Mouse (Mus musculus) MEL (cell line): ENCODE measurements around the gene Cdc34. TPM values are rescaled to one million over a fixed set of nuclear protein-coding genes. Genes with fewer than 3 reads are reported as not detected.

Source experiments
- DNase-seq: peaks from one replicate; pipeline ENCODE4 v3.0.0; 2011; ENCODE audit warnings: low read depth, low spot score
- H3K27ac ChIP-seq: 2 replicates; pipeline ENCODE4 v1.5.1; 2012; ENCODE audit warnings: low read depth, mild to moderate bottlenecking, control low read depth, low read length, moderate library complexity; ENCODE audit not compliant: control insufficient read depth
- H3K27me3 ChIP-seq, 2 experiments: fragments of 150-350 bp in 1 of 2; sonication (generic) in 1 of 2; 2 replicates each; pipeline ENCODE4 v1.6.1; 2012; ENCODE audit warnings: low read length in 2 of 2, mild to moderate bottlenecking in 2 of 2, improper control_type of control experiment in 1 of 2, moderate library complexity in 1 of 2; ENCODE audit not compliant: insufficient read depth in 2 of 2, control insufficient read depth in 1 of 2
- H3K36me3 ChIP-seq, 2 experiments: 2 replicates each; pipeline ENCODE4 v1.6.1; 2012 to 2014; ENCODE audit warnings: low read length in 2 of 2, improper control_type of control experiment in 1 of 2, inconsistent platforms in 1 of 2, mild to moderate bottlenecking in 1 of 2; ENCODE audit not compliant: insufficient read depth in 2 of 2, control insufficient read depth in 1 of 2
- H3K4me1 ChIP-seq, 2 experiments: fragments of 150-350 bp in 1 of 2; sonication (generic) in 1 of 2; 2 replicates each; pipeline ENCODE4 v1.6.1; 2012; ENCODE audit warnings: low read length in 2 of 2, improper control_type of control experiment in 1 of 2, mild to moderate bottlenecking in 1 of 2; ENCODE audit not compliant: insufficient read depth in 2 of 2, control insufficient read depth in 1 of 2
- H3K4me3 ChIP-seq, 2 experiments: fragments of 150-350 bp in 1 of 2; sonication (generic) in 1 of 2; 2 replicates each; pipeline ENCODE4 v1.5.1; 2012; ENCODE audit warnings: low read depth in 2 of 2, low read length in 2 of 2, mild to moderate bottlenecking in 2 of 2, moderate library complexity in 2 of 2, control low read depth in 1 of 2, improper control_type of control experiment in 1 of 2; ENCODE audit not compliant: control insufficient read depth in 1 of 2, insufficient read depth in 1 of 2
- H3K79me2 ChIP-seq: 2 replicates; pipeline ENCODE4 v1.6.1; 2012; ENCODE audit warnings: mild to moderate bottlenecking, low read length, moderate library complexity; ENCODE audit not compliant: control insufficient read depth, poor library complexity, insufficient read depth
- H3K9ac ChIP-seq: 2 replicates; pipeline ENCODE4 v1.6.1; 2012; ENCODE audit warnings: low read depth, mild to moderate bottlenecking, control low read depth, low read length, moderate library complexity; ENCODE audit not compliant: control insufficient read depth, poor library complexity, severe bottlenecking
- H3K9me3 ChIP-seq: fragments of 150-350 bp; sonication (generic); replicated peaks from 2 replicates; pipeline ENCODE4 v1.6.1; 2012; ENCODE audit warnings: mild to moderate bottlenecking, low read length, improper control_type of control experiment, moderate library complexity; ENCODE audit not compliant: insufficient read depth
- CHD1 ChIP-seq: IDR thresholded peaks from 2 replicates; pipeline ENCODE4 v1.6.1; 2012; ENCODE audit warnings: low read depth, mild to moderate bottlenecking, inconsistent platforms, low read length, improper control_type of control experiment
- E2F4 ChIP-seq: IDR thresholded peaks from 2 replicates; pipeline ENCODE4 v1.6.1; 2011; ENCODE audit warnings: low read depth, low read length, improper control_type of control experiment, borderline replicate concordance
- ETS1 ChIP-seq: IDR thresholded peaks from 2 replicates; pipeline ENCODE4 v1.6.1; 2012; ENCODE audit warnings: low read depth, mild to moderate bottlenecking, inconsistent platforms, low read length, improper control_type of control experiment, moderate library complexity
- GABPA ChIP-seq: IDR thresholded peaks from 2 replicates; pipeline ENCODE4 v1.6.1; 2012; ENCODE audit warnings: low read depth, mild to moderate bottlenecking, inconsistent platforms, low read length, improper control_type of control experiment, moderate library complexity
- GATA1 ChIP-seq: IDR thresholded peaks from 2 replicates; pipeline ENCODE4 v1.6.1; 2011; ENCODE audit warnings: low read depth, low read length, improper control_type of control experiment
- HCFC1 ChIP-seq: IDR thresholded peaks from 2 replicates; pipeline ENCODE4 v1.6.1; 2012; ENCODE audit warnings: low read depth, mild to moderate bottlenecking, inconsistent platforms, low read length, improper control_type of control experiment, moderate library complexity
- JUND ChIP-seq: IDR thresholded peaks from 2 replicates; pipeline ENCODE4 v1.6.1; 2011; ENCODE audit warnings: low read depth, mild to moderate bottlenecking, improper control_type of control experiment, low read length
- KAT2A ChIP-seq: conservative IDR thresholded peaks from 2 replicates; pipeline ENCODE4 v1.6.1; 2012; ENCODE audit warnings: low read depth, low read length, improper control_type of control experiment, inconsistent platforms
- MAFK ChIP-seq: IDR thresholded peaks from 2 replicates; pipeline ENCODE4 v1.6.1; 2011; ENCODE audit warnings: low read depth, mild to moderate bottlenecking, low read length, improper control_type of control experiment, borderline replicate concordance
- MAX ChIP-seq: IDR thresholded peaks from 2 replicates; pipeline ENCODE4 v1.6.1; 2011; ENCODE audit warnings: low read length, improper control_type of control experiment
- MAZ ChIP-seq: IDR thresholded peaks from 2 replicates; pipeline ENCODE4 v1.6.1; 2012; ENCODE audit warnings: low read depth, mild to moderate bottlenecking, inconsistent platforms, low read length, improper control_type of control experiment
- MYC ChIP-seq: IDR thresholded peaks from 2 replicates; pipeline ENCODE4 v1.6.1; 2011; ENCODE audit warnings: low read depth, mild to moderate bottlenecking, low read length, improper control_type of control experiment, moderate library complexity
- NELFE ChIP-seq: IDR thresholded peaks from 2 replicates; pipeline ENCODE4 v1.6.1; 2011; ENCODE audit warnings: low read depth, low read length, improper control_type of control experiment
- POLR2AphosphoS2 ChIP-seq: IDR thresholded peaks from 2 replicates; pipeline ENCODE4 v1.6.1; 2011; ENCODE audit warnings: low read length, improper control_type of control experiment
- RAD21 ChIP-seq: IDR thresholded peaks from 2 replicates; pipeline ENCODE4 v1.6.1; 2011; ENCODE audit warnings: mild to moderate bottlenecking, low read depth, low read length, improper control_type of control experiment
- RCOR1 ChIP-seq: IDR thresholded peaks from 2 replicates; pipeline ENCODE4 v1.6.1; 2012; ENCODE audit warnings: low read depth, mild to moderate bottlenecking, inconsistent platforms, low read length, improper control_type of control experiment
- TBP ChIP-seq: IDR thresholded peaks from 2 replicates; pipeline ENCODE4 v1.8.0; 2011; ENCODE audit warnings: low read depth, low read length, improper control_type of control experiment
- TCF12 ChIP-seq: IDR thresholded peaks from 2 replicates; pipeline ENCODE4 v1.6.1; 2014; ENCODE audit warnings: low read depth, mild to moderate bottlenecking, inconsistent platforms, low read length, improper control_type of control experiment, moderate library complexity
- UBTF ChIP-seq: IDR thresholded peaks from 2 replicates; pipeline ENCODE4 v1.6.1; 2012; ENCODE audit warnings: low read depth, mild to moderate bottlenecking, inconsistent platforms, low read length, improper control_type of control experiment, moderate library complexity, borderline replicate concordance; ENCODE audit not compliant: insufficient read depth
- USF1 ChIP-seq: IDR thresholded peaks from 2 replicates; pipeline ENCODE4 v1.6.1; 2014; ENCODE audit warnings: low read depth, mild to moderate bottlenecking, inconsistent platforms, low read length, improper control_type of control experiment, moderate library complexity
- USF2 ChIP-seq, 2 experiments: IDR thresholded peaks; 2 replicates each; pipeline ENCODE4 v1.6.1; 2011 to 2012; ENCODE audit warnings: improper control_type of control experiment in 2 of 2, low read length in 2 of 2, borderline replicate concordance in 1 of 2, inconsistent platforms in 1 of 2, low read depth in 1 of 2, mild to moderate bottlenecking in 1 of 2; ENCODE audit not compliant: insufficient read depth in 1 of 2
- ZMIZ1 ChIP-seq: IDR thresholded peaks from 2 replicates; pipeline ENCODE4 v1.6.1; 2012; ENCODE audit warnings: low read depth, mild to moderate bottlenecking, inconsistent platforms, low read length, improper control_type of control experiment, moderate library complexity
- ZNF384 ChIP-seq: IDR thresholded peaks from 2 replicates; pipeline ENCODE4 v1.6.1; 2012; ENCODE audit warnings: low read depth, mild to moderate bottlenecking, inconsistent platforms, low read length, improper control_type of control experiment
- polyA plus RNA-seq, 2 experiments: library from polyadenylated mRNA; stranded (reverse) in 1 of 2; unstranded in 1 of 2; fragments of >175 nt in 1 of 2; fragments of >200 nt in 1 of 2; gene quantifications; 2 replicates each; pipeline versions ENCODE4 v1.2.1 to v1.2.4; 2012; ENCODE audit warnings: low replicate concordance in 2 of 2, low read depth in 1 of 2; ENCODE audit not compliant: insufficient read length in 2 of 2, insufficient read depth in 1 of 2, missing spikeins in 1 of 2
- total RNA-seq: library from RNA; depleted of rRNA; stranded (reverse); fragments of 300-350 nt; gene quantifications from 2 replicates; pipeline ENCODE4 v1.2.3, GENCODE M21; 2012

The Cdc34 gene
- total and polyA plus RNA-seq, 3 experiments: 318 to 422 (median 417) TPM

GRCm38 (mm10) chr10:79684770-79685600, 3.0 kb downstream of the Cdc34 start:
- TF ChIP-seq MAFK (no peak), TBP (no peak), GABPA (no peak), MYC (no peak), MAX (no peak), NELFE (no peak), KAT2A (no peak), USF1 (no peak), POLR2AphosphoS2 (no peak), JUND (no peak), TCF12 (no peak), MAZ (no peak), RAD21 (no peak), ZMIZ1 (no peak), GATA1 (no peak), E2F4 (no peak), ETS1 (no peak), USF2 (IDR thresholded peaks at IDR 0.05; ENCODE audit: borderline replicate concordance in 1 of 2, insufficient read depth in 1 of 2, low read depth in 1 of 2, low read length in 2 of 2) (no peak)
- TF ChIP-seq, all 39 proteins: peak for 0

GRCm38 (mm10) chr10:79686219-79686618, 4.2 kb downstream of the Cdc34 start:
- no peak overlapping the region for H3K9ac ChIP-seq
- H3K79me2 ChIP-seq: peaks cover 32% of the 10 kb centered on the region
- no peaks in the 10 kb centered on the region for H3K9me3 ChIP-seq
- H3K36me3 ChIP-seq: peaks cover 3 to 4% of the 10 kb centered on the region in 2 experiments; a peak in 2 of 4 replicates
- H3K27ac ChIP-seq: no peak overlapping the region
- TF ChIP-seq RCOR1 (no peak), HCFC1 (no peak), UBTF (no peak), MYC (no peak), TCF12 (no peak), GABPA (no peak), ZNF384 (no peak), ETS1 (no peak), CHD1 (no peak)
- no peak overlapping the region for H3K4me3 ChIP-seq
- H3K27me3 ChIP-seq: no peaks in the 10 kb centered on the region
- no peak for DNase-seq
- H3K4me1 ChIP-seq: peaks cover 2 to 13% of the 10 kb centered on the region in 2 experiments; a peak in 3 of 4 replicates

More at GRCm38 (mm10) chr10:79684770-79685600, 3.0 kb downstream of the Cdc34 start:
- peaks cover 3 to 4% of the 10 kb centered on the region in 2 experiments; a peak in 2 of 4 replicates for H3K36me3 ChIP-seq
- no peak for DNase-seq
- H3K79me2 ChIP-seq: peaks cover 32% of the 10 kb centered on the region
- no peak overlapping the region for H3K9ac ChIP-seq
- H3K4me1 ChIP-seq: peaks cover 6 to 19% of the 10 kb centered on the region in 2 experiments; a peak in 3 of 4 replicates
- no peaks in the 10 kb centered on the region for H3K27me3 ChIP-seq
- H3K4me3 ChIP-seq: no peak overlapping the region
- H3K27ac ChIP-seq: no peak overlapping the region
- no peaks in the 10 kb centered on the region for H3K9me3 ChIP-seq
